Mouse (Mus musculus): Measurements from ENCODE around the gene D930048N14Rik. TPM values are rescaled to one million over a fixed set of nuclear protein-coding genes. Genes with fewer than 3 reads are reported as not detected.

D930048N14Rik gene
- total and polyA plus RNA-seq, 2 experiments from 2014 or later: 0.08 to 0.78 TPM

- no peak overlapping the region for H3K9ac ChIP-seq (replicated peaks; ENCODE audit: low read depth, low read length)
- no peak overlapping the region for H3K4me2 ChIP-seq (ENCODE audit: low read depth, low read length)
- H3K27ac ChIP-seq (ENCODE audit: low read depth): no peak overlapping the region
- H3K4me3 ChIP-seq (ENCODE audit: low read depth, low read length): no peak overlapping the region
- DNase-seq (ENCODE audit: low spot score) (no peak), ATAC-seq (ENCODE audit: insufficient read depth, low read depth) (no peak)
- H3K27me3 ChIP-seq (ENCODE audit: control insufficient read depth, insufficient read depth, low read length): no peaks in the 10 kb centered on the region
- H3K36me3 ChIP-seq (replicated peaks; ENCODE audit: control insufficient read depth, insufficient read depth, low read length): peaks cover 89% of the 10 kb centered on the region
- WGBS: 75% methylated on average over 3 of the region's 3 CpGs
- TF ChIP-seq EP300 (IDR thresholded peaks at IDR 0.05; ENCODE audit: low read depth): no peak
- TF ChIP-seq CTCF (IDR thresholded peaks at IDR 0.05; ENCODE audit: low read depth): no peak
- no peaks in the 10 kb centered on the region for H3K9me3 ChIP-seq (replicated peaks; ENCODE audit: control insufficient read depth, low read length)
- no peaks in the 10 kb centered on the region for H3K4me1 ChIP-seq (ENCODE audit: control insufficient read depth, insufficient read depth)
These were observed 52.1 kb downstream of the D930048N14Rik start for GRCm38 (mm10) chr11:51702831-51703230.

DNA sequence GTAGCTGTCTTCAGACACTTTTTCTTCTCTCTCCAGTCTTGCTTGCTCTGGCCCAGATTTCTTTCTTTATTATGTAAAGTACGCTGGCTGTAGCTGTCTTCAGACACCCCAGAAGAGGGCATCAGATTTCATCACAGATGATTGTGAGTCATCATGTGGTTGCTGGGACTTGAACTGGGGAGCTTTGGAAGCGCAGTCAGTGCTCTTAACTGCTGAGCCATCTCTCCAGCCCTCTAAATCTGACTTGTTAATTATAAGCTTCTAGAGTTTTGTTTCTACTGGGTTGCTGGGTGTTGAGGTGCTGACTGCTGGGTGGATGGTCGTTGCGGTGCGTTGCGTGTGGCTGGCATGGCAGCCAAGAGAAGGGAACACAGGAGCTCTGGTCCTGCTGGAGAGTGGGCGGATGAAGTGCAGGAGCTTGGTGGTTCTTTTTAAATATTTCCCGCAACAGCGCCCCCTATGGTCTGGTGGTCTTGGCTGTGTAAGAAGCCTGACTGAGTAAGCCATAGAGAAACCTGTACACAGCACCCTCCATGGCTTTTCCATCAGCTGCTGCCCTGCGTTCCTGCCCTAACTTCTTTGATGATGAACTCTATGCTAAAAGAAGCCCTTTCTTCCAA is 52.7 kb downstream of the D930048N14Rik start:
- Histone ChIP-seq H3K9ac (replicated peaks; ENCODE audit: low read depth, low read length) (no peak overlapping the region), H3K4me2 (ENCODE audit: low read depth, low read length) (no peak overlapping the region), H3K27ac (ENCODE audit: low read depth) (no peak overlapping the region), H3K9me3 (replicated peaks; ENCODE audit: control insufficient read depth, low read length) (no peaks in the 10 kb centered on the region), H3K4me3 (ENCODE audit: low read depth, low read length) (no peak overlapping the region), H3K36me3 (replicated peaks; ENCODE audit: control insufficient read depth, insufficient read depth, low read length) (peaks cover 89% of the 10 kb centered on the region), H3K4me1 (ENCODE audit: control insufficient read depth, insufficient read depth) (no peaks in the 10 kb centered on the region), H3K27me3 (ENCODE audit: control insufficient read depth, insufficient read depth, low read length) (no peaks in the 10 kb centered on the region)
- ATAC-seq (ENCODE audit: insufficient read depth, low read depth) (no peak), DNase-seq (ENCODE audit: low spot score) (no peak)
- TF ChIP-seq CTCF (IDR thresholded peaks at IDR 0.05; ENCODE audit: low read depth) (peak; percentile 11; the same call in 1 of the 2 replicates), EP300 (IDR thresholded peaks at IDR 0.05; ENCODE audit: low read depth) (no peak)
- WGBS: 69% methylated on average over 10 of the region's 10 CpGs

GRCm38 (mm10) chr11:51706451-51706850 is 55.7 kb downstream of the D930048N14Rik start:
- Histone ChIP-seq H3K4me3 (ENCODE audit: low read depth, low read length) (no peak overlapping the region), H3K27ac (ENCODE audit: low read depth) (no peak overlapping the region), H3K27me3 (ENCODE audit: control insufficient read depth, insufficient read depth, low read length) (no peaks in the 10 kb centered on the region), H3K4me2 (ENCODE audit: low read depth, low read length) (no peak overlapping the region), H3K9me3 (replicated peaks; ENCODE audit: control insufficient read depth, low read length) (no peaks in the 10 kb centered on the region), H3K9ac (replicated peaks; ENCODE audit: low read depth, low read length) (no peak overlapping the region), H3K4me1 (ENCODE audit: control insufficient read depth, insufficient read depth) (no peaks in the 10 kb centered on the region), H3K36me3 (replicated peaks; ENCODE audit: control insufficient read depth, insufficient read depth, low read length) (peaks cover 84% of the 10 kb centered on the region)
- ATAC-seq (ENCODE audit: insufficient read depth, low read depth) (no peak), DNase-seq (ENCODE audit: low spot score) (no peak)
- TF ChIP-seq EP300 (IDR thresholded peaks at IDR 0.05; ENCODE audit: low read depth) (no peak), CTCF (IDR thresholded peaks at IDR 0.05; ENCODE audit: low read depth) (no peak)
- 92% methylated on average over 10 of the region's 10 CpGs for WGBS

- Histone ChIP-seq H3K4me2 (ENCODE audit: low read depth, low read length) (no peak overlapping the region), H3K4me1 (ENCODE audit: control insufficient read depth, insufficient read depth) (no peaks in the 10 kb centered on the region), H3K27me3 (ENCODE audit: control insufficient read depth, insufficient read depth, low read length) (no peaks in the 10 kb centered on the region), H3K4me3 (ENCODE audit: low read depth, low read length) (no peak overlapping the region), H3K36me3 (replicated peaks; ENCODE audit: control insufficient read depth, insufficient read depth, low read length) (peaks cover 85% of the 10 kb centered on the region), H3K9ac (replicated peaks; ENCODE audit: low read depth, low read length) (no peak overlapping the region), H3K27ac (ENCODE audit: low read depth) (no peak overlapping the region), H3K9me3 (replicated peaks; ENCODE audit: control insufficient read depth, low read length) (no peaks in the 10 kb centered on the region)
- no peak for DNase-seq (ENCODE audit: low spot score)
- WGBS: 65% methylated on average over 13 of the region's 13 CpGs
- no peak for ATAC-seq (ENCODE audit: insufficient read depth, low read depth)
- no peak for TF ChIP-seq CTCF (IDR thresholded peaks at IDR 0.05; ENCODE audit: low read depth)
These were observed 56.3 kb downstream of the D930048N14Rik start for GRCm38 (mm10) chr11:51707080-51707479.

Other genes with a start within 250 kb of the D930048N14Rik start
- gene Phykpl, start 66.2 kb upstream of the D930048N14Rik start, total RNA-seq (2014; rRNA removed; ENCODE audit: low replicate concordance): 14.5 and 35.2 TPM in 2 replicates
- 12.7 and 13.9 TPM in 2 replicates for gene Phykpl, start 66.2 kb upstream of the D930048N14Rik start, polyA plus RNA-seq (2015; fragmentation: Nextera tagmentation; extraction: Ambion mirVana)
- gene Hnrnpab, start 44.1 kb upstream of the D930048N14Rik start, total RNA-seq (2014; rRNA removed; ENCODE audit: low replicate concordance): 136 and 225 TPM in 2 replicates
- gene Hnrnpab, start 44.1 kb upstream of the D930048N14Rik start, polyA plus RNA-seq (2015; fragmentation: Nextera tagmentation; extraction: Ambion mirVana): 156 and 159 TPM in 2 replicates
- gene Nhp2, start 31.2 kb upstream of the D930048N14Rik start, total RNA-seq (2014; rRNA removed; ENCODE audit: low replicate concordance): 34.1 and 58.2 TPM in 2 replicates
- 59.7 and 61.4 TPM in 2 replicates for gene Nhp2, start 31.2 kb upstream of the D930048N14Rik start, polyA plus RNA-seq (2015; fragmentation: Nextera tagmentation; extraction: Ambion mirVana)
- gene Rmnd5b, start 15.1 kb upstream of the D930048N14Rik start, total RNA-seq (2014; rRNA removed; ENCODE audit: low replicate concordance): 38.6 and 54.3 TPM in 2 replicates
- gene Rmnd5b, start 15.1 kb upstream of the D930048N14Rik start, polyA plus RNA-seq (2015; fragmentation: Nextera tagmentation; extraction: Ambion mirVana): 25.8 and 30.0 TPM in 2 replicates
- gene N4bp3, start 112 bp upstream of the D930048N14Rik start, total RNA-seq (2014; rRNA removed; ENCODE audit: low replicate concordance): 31.2 and 34.8 TPM in 2 replicates
- 18.1 and 20.2 TPM in 2 replicates for gene N4bp3, start 112 bp upstream of the D930048N14Rik start, polyA plus RNA-seq (2015; fragmentation: Nextera tagmentation; extraction: Ambion mirVana)
- gene 0610009B22Rik, start 37.9 kb downstream of the D930048N14Rik start, total RNA-seq (2014; rRNA removed; ENCODE audit: low replicate concordance): 28.4 and 45.5 TPM in 2 replicates
- 93.0 and 106 TPM in 2 replicates for gene 0610009B22Rik, start 37.9 kb downstream of the D930048N14Rik start, polyA plus RNA-seq (2015; fragmentation: Nextera tagmentation; extraction: Ambion mirVana)
- gene Sec24a, start 112.7 kb downstream of the D930048N14Rik start, total RNA-seq (2014; rRNA removed; ENCODE audit: low replicate concordance): 8.3 and 11.8 TPM in 2 replicates
- gene Sec24a, start 112.7 kb downstream of the D930048N14Rik start, polyA plus RNA-seq (2015; fragmentation: Nextera tagmentation; extraction: Ambion mirVana): 6.2 and 7.3 TPM in 2 replicates
- 124 and 134 TPM in 2 replicates for gene Sar1b, start 112.7 kb downstream of the D930048N14Rik start, total RNA-seq (2014; rRNA removed; ENCODE audit: low replicate concordance)
- 194 and 196 TPM in 2 replicates for gene Sar1b, start 112.7 kb downstream of the D930048N14Rik start, polyA plus RNA-seq (2015; fragmentation: Nextera tagmentation; extraction: Ambion mirVana)
- 1.9 and 2.3 TPM in 2 replicates for gene Jade2, start 206.7 kb downstream of the D930048N14Rik start, total RNA-seq (2014; rRNA removed; ENCODE audit: low replicate concordance)
- 0.60 and 0.72 TPM in 2 replicates for gene Jade2, start 206.7 kb downstream of the D930048N14Rik start, polyA plus RNA-seq (2015; fragmentation: Nextera tagmentation; extraction: Ambion mirVana)

All from heart, postnatal 0 days (tissue).